Mouse (Mus musculus) intestine, postnatal 0 days (tissue): Measurements from ENCODE around the gene Cdh1. TPM values are rescaled to one million over a fixed set of nuclear protein-coding genes. Genes with fewer than 3 reads are reported as not detected.

ENCODE experiments used
- ATAC-seq: fragments of 200-750 bp; cut with Nextera tagmentation; 2 replicates; pipeline ENCODE4 v1.8.0; 2017; ENCODE audit warnings: mild to moderate bottlenecking, moderate TSS enrichment, moderate library complexity
- H3K27ac ChIP-seq: fragments of 300-500 bp; sonication (generic); 2 replicates; pipeline ENCODE4 v1.5.1; 2014; ENCODE audit warnings: mild to moderate bottlenecking, low read depth, low read length, moderate library complexity
- H3K27me3 ChIP-seq: fragments of 300-500 bp; sonication (generic); replicated peaks from 2 replicates; pipeline ENCODE4 v1.6.1; 2014; ENCODE audit warnings: low read length, mixed read lengths; ENCODE audit not compliant: control insufficient read depth, insufficient read depth
- H3K36me3 ChIP-seq: fragments of 300-500 bp; sonication (generic); 2 replicates; pipeline ENCODE4 v1.6.1; 2014; ENCODE audit warnings: mild to moderate bottlenecking, moderate library complexity; ENCODE audit not compliant: control insufficient read depth, insufficient read depth
- H3K4me1 ChIP-seq: fragments of 300-500 bp; sonication (generic); replicated peaks from 2 replicates; pipeline ENCODE4 v1.6.1; 2014; ENCODE audit warnings: antibody characterized with exemption, low read length, mixed read lengths; ENCODE audit not compliant: control insufficient read depth, insufficient read depth
- H3K4me2 ChIP-seq: fragments of 300-500 bp; sonication (generic); replicated peaks from 2 replicates; pipeline ENCODE4 v1.6.1; 2014; ENCODE audit warnings: low read depth, mild to moderate bottlenecking, moderate library complexity
- H3K4me3 ChIP-seq: fragments of 300-500 bp; sonication (generic); 2 replicates; pipeline ENCODE4 v1.5.1; 2014; ENCODE audit warnings: low read depth, low read length
- H3K9ac ChIP-seq: fragments of 300-500 bp; sonication (generic); 2 replicates; pipeline ENCODE4 v1.6.1; 2014; ENCODE audit warnings: mild to moderate bottlenecking, low read depth, low read length
- H3K9me3 ChIP-seq: fragments of 300-500 bp; sonication (generic); 2 replicates; pipeline ENCODE4 v1.6.1; 2016; ENCODE audit warnings: mixed run types; ENCODE audit not compliant: control insufficient read depth
- CTCF ChIP-seq: sonication (generic); IDR thresholded peaks from 2 replicates; pipeline ENCODE4 v1.5.1; 2016; ENCODE audit warnings: low read depth, mild to moderate bottlenecking, control low read depth, antibody characterized with exemption, moderate library complexity
- WGBS: fragments of 180-500 bp; shearing (Covaris S2); extraction: QIAGEN DNeasy Blood & Tissue Kit; methylation state at CpG from one replicate; pipeline ENCODE4 v1.1.7; 2014; 5-methylcytosine and 5-hydroxymethylcytosine counted together
- polyA plus RNA-seq: library from polyadenylated mRNA; unstranded; fragments of >200 nt; fragmentation: Nextera tagmentation; extraction: Ambion mirVana; gene quantifications from 2 replicates; pipeline ENCODE4 v1.2.1, GENCODE M21; 2015

Gene Cdh1
- 82.1 and 88.1 TPM in 2 replicates for polyA plus RNA-seq

DNA sequence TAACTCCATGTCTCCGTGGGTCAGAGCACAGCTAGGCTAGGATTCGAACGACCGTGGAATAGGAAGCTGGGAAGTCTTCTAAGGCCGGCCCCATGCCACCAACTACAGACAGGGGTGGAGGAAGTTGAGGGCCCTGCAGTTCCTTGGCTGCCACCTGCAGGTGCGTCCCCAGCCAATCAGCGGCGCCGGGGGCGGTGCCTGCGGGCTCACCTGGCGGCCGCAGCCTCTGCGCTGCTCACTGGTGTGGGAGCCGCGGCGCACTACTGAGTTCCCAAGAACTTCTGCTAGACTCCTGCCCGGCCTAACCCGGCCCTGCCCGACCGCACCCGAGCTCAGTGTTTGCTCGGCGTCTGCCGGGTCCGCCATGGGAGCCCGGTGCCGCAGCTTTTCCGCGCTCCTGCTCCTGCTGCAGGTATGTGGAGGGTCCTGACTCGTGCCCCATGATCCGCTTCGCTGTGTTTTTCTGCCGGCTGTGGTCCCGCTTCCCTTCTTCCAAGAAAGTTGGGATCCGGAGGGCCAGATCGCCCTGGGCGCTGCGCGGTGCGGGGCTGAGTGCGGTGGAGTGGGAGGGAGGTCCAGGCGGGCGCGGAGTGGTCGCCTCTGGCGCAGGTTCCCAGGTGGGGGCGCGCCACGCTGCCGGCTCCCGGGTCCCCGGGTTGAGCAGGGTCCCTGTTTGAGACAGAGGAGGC, at the start of gene Cdh1:
Cdh1 (plus strand) TSS at position 221 of the 689 bp plus-strand sequence.
- H3K4me3 ChIP-seq, result peak within 1 kb of the TSS; percentile 64
- H3K27ac ChIP-seq, result peak within 1 kb of the TSS; percentile 81
- 0 out of 2 replicates have a peak, but pooled peaks cover 3% of the 10 kb centered on the region for H3K27me3 ChIP-seq
- peak within 1 kb of the TSS; percentile 65 for H3K4me2 ChIP-seq
- H3K9me3 ChIP-seq, result no peaks in the 10 kb centered on the region
- H3K9ac ChIP-seq, result peak within 1 kb of the TSS; percentile 85
- peak; percentile 72 for TF ChIP-seq CTCF
- under 1% methylated on average over 53 of the region's 53 CpGs for WGBS
- H3K4me1 ChIP-seq, result no peaks in the 10 kb centered on the region
- no peaks in the 10 kb centered on the region for H3K36me3 ChIP-seq
- ATAC-seq, result peak; percentile 92

DNA sequence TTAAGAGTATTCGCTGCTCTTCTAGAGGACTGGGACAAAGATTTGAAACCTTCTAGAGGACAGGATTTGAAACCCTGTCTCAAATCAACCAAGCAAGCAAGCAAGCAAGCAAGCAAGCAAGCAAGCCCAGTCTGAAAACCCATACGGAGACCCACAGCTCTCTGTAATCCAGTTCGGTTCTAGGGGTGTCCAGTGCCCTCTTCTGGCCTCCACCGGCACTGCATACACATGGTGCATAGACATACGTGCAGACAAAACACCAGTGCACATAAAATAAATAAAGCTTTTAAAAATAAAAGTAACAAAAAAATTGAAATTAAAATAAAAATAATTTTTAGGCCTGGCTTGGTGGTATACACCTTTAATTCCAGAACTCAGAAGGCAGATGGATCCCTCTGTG, 49.1 kb upstream of the Cdh1 start:
- 95% methylated on average over 5 of the region's 5 CpGs for WGBS
- no peaks in the 10 kb centered on the region for H3K36me3 ChIP-seq
- no peaks in the 10 kb centered on the region for H3K27me3 ChIP-seq

DNA sequence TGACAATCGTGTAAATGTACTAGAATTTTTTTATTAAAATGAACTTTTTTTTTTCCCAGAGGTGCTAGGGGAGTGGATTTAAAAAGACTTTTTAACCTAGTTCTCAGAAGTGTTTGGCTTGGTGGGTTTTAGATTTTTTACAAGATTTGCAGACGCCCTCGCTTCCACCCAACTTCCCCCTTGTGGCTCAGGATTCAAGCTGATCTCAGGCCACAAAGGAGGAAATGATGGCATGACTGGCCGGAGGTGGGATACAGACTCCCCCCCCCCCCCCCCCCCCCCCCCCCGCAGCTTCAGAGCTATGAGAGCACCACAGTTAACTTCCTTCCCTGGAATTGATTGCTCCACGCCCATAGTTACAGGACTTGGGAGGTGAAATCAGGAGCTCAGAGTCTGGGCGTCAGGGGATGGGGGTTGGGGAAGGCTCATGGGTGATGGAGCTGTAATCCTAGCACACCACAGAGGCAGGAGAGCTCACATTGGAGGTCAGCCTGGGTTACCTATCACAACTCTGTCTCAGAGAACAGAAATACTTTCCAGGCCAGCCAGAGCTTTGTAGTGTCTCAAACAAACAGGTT, 47.0 kb upstream of the Cdh1 start:
- Histone ChIP-seq H3K4me1 (no peaks in the 10 kb centered on the region), H3K4me2 (no peak overlapping the region), H3K4me3 (no peak overlapping the region), H3K36me3 (no peaks in the 10 kb centered on the region), H3K9ac (no peak overlapping the region), H3K27ac (no peak overlapping the region), H3K9me3 (no peaks in the 10 kb centered on the region), H3K27me3 (no peaks in the 10 kb centered on the region)
- WGBS, result 59% methylated on average over 6 of the region's 7 CpGs
- TF ChIP-seq CTCF, result no peak
- ATAC-seq, result no peak

More for the DNA sequence above, 49.1 kb upstream of the Cdh1 start:
- H3K4me3 ChIP-seq, result no peak overlapping the region
- peak; percentile 38; the same call in 1 of the 2 replicates for TF ChIP-seq CTCF
- no peak overlapping the region for H3K27ac ChIP-seq
- H3K4me1 ChIP-seq, result no peaks in the 10 kb centered on the region
- H3K4me2 ChIP-seq, result no peak overlapping the region
- ATAC-seq, result no peak
- H3K9ac ChIP-seq, result no peak overlapping the region
- H3K9me3 ChIP-seq, result no peaks in the 10 kb centered on the region

DNA sequence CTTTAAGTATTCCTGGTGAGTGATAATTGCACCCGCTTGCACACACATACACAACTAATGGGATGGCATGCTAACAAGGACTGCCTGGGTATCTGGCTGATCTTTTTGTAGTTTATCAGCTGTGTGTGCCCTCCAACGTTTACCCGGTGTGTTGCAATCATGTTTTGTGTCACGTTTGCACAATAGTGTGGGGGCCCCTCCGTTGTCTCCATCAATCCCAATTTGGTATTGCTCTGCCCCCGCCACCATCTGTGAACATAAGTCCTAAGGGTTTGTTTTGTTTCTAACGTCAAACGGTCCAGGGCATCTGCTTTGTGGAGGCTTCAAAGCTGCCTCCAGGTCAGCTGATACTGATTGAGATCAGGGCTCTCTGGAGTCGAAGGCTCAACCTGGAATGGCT, 43.3 kb upstream of the Cdh1 start:
- Histone ChIP-seq H3K9ac (no peak overlapping the region), H3K27ac (no peak overlapping the region), H3K36me3 (no peaks in the 10 kb centered on the region), H3K4me3 (no peak overlapping the region), H3K4me2 (no peak overlapping the region), H3K4me1 (no peaks in the 10 kb centered on the region), H3K27me3 (no peaks in the 10 kb centered on the region), H3K9me3 (no peaks in the 10 kb centered on the region)
- no peak for TF ChIP-seq CTCF
- no peak for ATAC-seq
- 37% methylated on average over 9 of the region's 9 CpGs for WGBS

DNA sequence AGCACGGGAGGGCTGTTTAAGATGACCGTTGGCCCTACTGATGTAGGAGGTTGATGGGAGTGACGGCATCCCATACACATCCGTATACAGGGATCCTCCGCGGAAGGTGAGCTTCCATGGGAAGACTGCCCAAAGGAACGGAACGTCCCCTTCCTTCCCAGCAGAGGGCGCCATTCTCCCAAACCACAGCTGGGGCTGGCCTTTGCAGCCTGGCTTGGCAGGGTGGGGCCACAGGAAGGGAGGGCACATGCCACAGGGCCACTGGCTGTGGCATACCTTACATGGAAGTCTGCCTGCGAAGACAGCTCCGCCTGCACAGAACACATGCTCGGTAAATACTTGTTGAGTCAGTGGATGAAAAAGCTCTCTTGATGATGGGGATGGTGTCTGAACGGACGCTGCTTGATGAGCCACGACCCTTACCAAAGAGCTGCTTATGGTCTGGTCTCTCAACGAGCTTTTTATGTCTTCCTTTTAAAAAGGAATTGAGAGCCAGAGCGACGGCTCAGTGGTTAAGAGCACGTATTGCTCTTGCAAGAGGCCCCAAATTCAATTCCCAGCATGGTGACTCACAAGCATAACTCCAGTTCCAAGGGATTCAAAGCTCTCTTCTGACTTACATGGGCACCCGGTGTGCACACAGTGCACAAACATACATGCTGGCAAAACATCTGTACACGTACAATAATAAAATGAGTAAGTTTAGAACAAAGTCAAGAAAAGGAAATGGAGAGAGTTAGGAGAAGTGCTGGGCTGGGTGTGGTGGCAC, 41.9 kb upstream of the Cdh1 start:
- H3K4me2 ChIP-seq, result peak overlapping the region; percentile 24; the same call in 1 of the 2 replicates
- H3K9ac ChIP-seq, result no peak overlapping the region
- H3K4me1 ChIP-seq, result no peaks in the 10 kb centered on the region
- no peaks in the 10 kb centered on the region for H3K9me3 ChIP-seq
- H3K27ac ChIP-seq, result no peak overlapping the region
- 19% methylated on average over 21 of the region's 21 CpGs for WGBS
- peak; percentile 91 for ATAC-seq
- no peaks in the 10 kb centered on the region for H3K36me3 ChIP-seq
- TF ChIP-seq CTCF, result peak; percentile 99
- no peaks in the 10 kb centered on the region for H3K27me3 ChIP-seq
- H3K4me3 ChIP-seq, result no peak overlapping the region

DNA sequence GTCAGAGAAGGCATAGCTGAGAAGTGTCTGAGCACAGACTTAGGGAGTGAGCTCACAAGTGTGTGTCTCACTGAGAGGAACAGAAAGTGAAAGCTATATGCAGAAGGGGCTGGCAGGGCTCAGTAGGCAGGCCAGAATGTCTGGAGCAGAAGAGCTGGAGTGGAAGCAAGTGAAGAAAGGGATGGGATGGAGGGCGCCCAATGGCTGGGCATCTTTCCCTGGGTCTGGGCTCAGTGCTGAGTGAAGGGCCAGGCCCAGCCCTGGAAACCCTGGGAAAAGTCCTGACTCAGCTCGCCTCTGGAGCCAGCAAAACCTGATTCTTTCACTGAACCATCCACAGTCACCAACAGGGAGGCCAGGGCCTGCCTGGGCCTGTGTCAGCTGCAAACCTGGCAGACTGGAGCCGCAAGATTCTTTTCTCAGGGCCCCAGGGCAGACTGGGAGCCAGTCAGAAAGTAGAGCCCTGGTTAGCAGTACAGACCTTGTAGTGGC, 39.4 kb upstream of the Cdh1 start:
- no peaks in the 10 kb centered on the region for H3K9me3 ChIP-seq
- WGBS, result 63% methylated on average over 3 of the region's 3 CpGs
- 0 out of 2 replicates have a peak, but pooled peaks have one; percentile 36 for ATAC-seq
- no peak overlapping the region for H3K4me3 ChIP-seq
- no peak for TF ChIP-seq CTCF
- no peak overlapping the region for H3K4me2 ChIP-seq
- H3K27ac ChIP-seq, result 0 out of 2 replicates have a peak overlapping the region, but pooled peaks have one; percentile 2
- no peaks in the 10 kb centered on the region for H3K36me3 ChIP-seq
- no peaks in the 10 kb centered on the region for H3K4me1 ChIP-seq
- H3K9ac ChIP-seq, result no peak overlapping the region
- H3K27me3 ChIP-seq, result no peaks in the 10 kb centered on the region
